Mouse (Mus musculus) myocyte (in vitro differentiated cells): Measurements from ENCODE around the gene Akap12. TPM values are rescaled to one million over a fixed set of nuclear protein-coding genes. Genes with fewer than 3 reads are reported as not detected.

ENCODE experiments used
- H3K27me3 ChIP-seq: one replicate; pipeline ENCODE4 v1.6.1; 2011; ENCODE audit not compliant: control insufficient read depth, insufficient read depth, insufficient read length
- H3K36me3 ChIP-seq: one replicate; pipeline ENCODE4 v1.6.1; 2011; ENCODE audit not compliant: control insufficient read depth, insufficient read depth
- H3K4me2 ChIP-seq: one replicate; pipeline ENCODE4 v1.6.1; 2011; ENCODE audit warnings: low read depth, control low read depth
- H3K4me3 ChIP-seq: one replicate; pipeline ENCODE4 v1.5.1; 2011; ENCODE audit warnings: mild to moderate bottlenecking, control low read depth, moderate library complexity
- H3K79me2 ChIP-seq: one replicate; pipeline ENCODE4 v1.6.1; 2011; ENCODE audit not compliant: control insufficient read depth, insufficient read depth
- H3ac ChIP-seq: one replicate; pipeline ENCODE4 v1.6.1; 2011; ENCODE audit not compliant: control insufficient read depth, insufficient read length
- CEBPB ChIP-seq: IDR thresholded peaks from 2 replicates; pipeline ENCODE4 v1.6.1; 2011; ENCODE audit warnings: mild to moderate bottlenecking, moderate library complexity; ENCODE audit not compliant: poor library complexity, insufficient read depth, severe bottlenecking
- E2F4 ChIP-seq: IDR thresholded peaks from one replicate; pipeline ENCODE4 v1.6.1; 2011; ENCODE audit warnings: mild to moderate bottlenecking, control low read depth, moderate library complexity; ENCODE audit not compliant: insufficient read depth
- MAX ChIP-seq: IDR thresholded peaks from one replicate; pipeline ENCODE4 v1.6.1; 2011; ENCODE audit warnings: low read depth, mild to moderate bottlenecking, control low read depth
- MYOD1 ChIP-seq, 3 experiments: IDR thresholded peaks; one replicate each; pipeline ENCODE4 v1.6.1; 2011; ENCODE audit warnings: control low read depth in 2 of 3, low read depth in 2 of 3, mild to moderate bottlenecking in 2 of 3, moderate library complexity in 1 of 3; ENCODE audit not compliant: insufficient read length in 2 of 3, control insufficient read depth in 1 of 3
- MYOG ChIP-seq, 3 experiments: IDR thresholded peaks; one replicate each; pipeline ENCODE4 v1.6.1; 2011; ENCODE audit warnings: control low read depth in 2 of 3, low read depth in 2 of 3, mild to moderate bottlenecking in 2 of 3; ENCODE audit not compliant: insufficient read length in 2 of 3, control insufficient read depth in 1 of 3, insufficient read depth in 1 of 3
- POLR2A ChIP-seq: IDR thresholded peaks from one replicate; pipeline ENCODE4 v1.6.1; 2011; ENCODE audit warnings: low read depth, mild to moderate bottlenecking, control low read depth, moderate library complexity; ENCODE audit not compliant: insufficient read length
- POLR2AphosphoS2 ChIP-seq: IDR thresholded peaks from one replicate; pipeline ENCODE4 v1.6.1; 2011; ENCODE audit warnings: low read depth, control low read depth; ENCODE audit not compliant: insufficient read length
- REST ChIP-seq: IDR thresholded peaks from one replicate; pipeline ENCODE4 v1.6.1; 2011; ENCODE audit warnings: mild to moderate bottlenecking, control low read depth, moderate library complexity; ENCODE audit not compliant: insufficient read depth, insufficient read length
- SRF ChIP-seq: IDR thresholded peaks from one replicate; pipeline ENCODE4 v1.6.1; 2011; ENCODE audit warnings: low read depth; ENCODE audit not compliant: control insufficient read depth, insufficient read length
- TCF12 ChIP-seq: IDR thresholded peaks from one replicate; pipeline ENCODE4 v1.6.1; 2011; ENCODE audit warnings: mild to moderate bottlenecking, control low read depth; ENCODE audit not compliant: poor library complexity, insufficient read depth, severe bottlenecking
- TCF3 ChIP-seq: IDR thresholded peaks from one replicate; pipeline ENCODE4 v1.6.1; 2011; ENCODE audit warnings: low read depth, control low read depth; ENCODE audit not compliant: insufficient read length
- USF1 ChIP-seq: IDR thresholded peaks from one replicate; pipeline ENCODE4 v1.6.1; 2011; ENCODE audit warnings: low read depth, mild to moderate bottlenecking, control low read depth, moderate library complexity
- polyA plus RNA-seq: library from polyadenylated mRNA; unstranded; fragments of >200 nt; fragmentation: generic; extraction: Trizol; gene quantifications from one replicate; pipeline ENCODE4 v1.2.1, GENCODE M21; 2012; ENCODE audit warnings: missing spikeins

Akap12 gene
- polyA plus RNA-seq, 1 experiment: 0.55 TPM

DNA sequence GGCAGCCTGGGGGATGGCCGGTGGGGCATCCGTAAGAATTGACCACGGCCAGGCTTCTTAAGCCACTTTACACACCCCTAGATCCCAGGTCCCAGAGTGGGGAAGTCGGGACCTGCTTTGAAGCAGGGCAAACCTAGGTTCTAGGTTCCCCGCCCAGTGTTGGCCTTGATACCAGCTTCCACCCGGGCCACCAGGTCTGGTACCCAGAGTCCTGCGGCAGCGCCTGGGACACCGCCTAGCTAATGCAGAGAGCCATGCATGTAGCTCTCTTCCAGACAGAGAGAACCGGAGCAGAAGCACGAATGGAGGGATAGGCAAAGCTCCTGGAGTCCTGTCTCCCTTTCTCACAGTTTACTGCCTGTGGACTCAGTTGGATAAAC lies 741 bp downstream of the Akap12 start:
- no peak overlapping the region for H3ac ChIP-seq
- peak overlapping the region; percentile 57 for H3K4me2 ChIP-seq
- H3K27me3 ChIP-seq: no peaks in the 10 kb centered on the region
- H3K4me3 ChIP-seq: peak overlapping the region; percentile 13
- TF ChIP-seq USF1 (no peak), TCF12 (no peak), MAX (no peak), REST (no peak)
- no peaks in the 10 kb centered on the region for H3K79me2 ChIP-seq
- no peaks in the 10 kb centered on the region for H3K36me3 ChIP-seq

DNA sequence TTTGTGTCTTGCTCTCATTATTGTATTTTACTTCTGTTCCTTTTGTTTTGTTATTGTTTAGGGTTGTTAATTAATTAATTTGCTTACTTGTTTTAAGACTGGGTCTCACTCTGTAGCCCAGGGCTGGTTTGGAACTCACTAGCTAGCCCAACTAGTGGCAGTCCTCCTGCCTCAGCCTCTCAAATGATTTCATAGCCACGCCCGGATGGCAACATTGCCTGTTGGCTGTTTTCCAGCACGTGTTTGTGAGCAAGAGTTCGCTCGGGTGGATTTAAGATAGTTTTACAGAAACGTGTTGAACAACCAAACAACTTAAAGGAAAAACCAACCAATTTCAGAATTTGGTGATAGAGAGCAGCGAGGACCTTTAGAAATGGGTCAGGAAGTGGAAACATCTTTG lies 1.3 kb downstream of the Akap12 start:
- no peaks in the 10 kb centered on the region for H3K36me3 ChIP-seq
- H3K4me2 ChIP-seq: no peak overlapping the region
- TF ChIP-seq CEBPB (no peak), POLR2A (no peak), REST (no peak), MYOD1 (IDR thresholded peaks at IDR 0.05; ENCODE audit: control insufficient read depth in 1 of 3, insufficient read length in 2 of 3, low read depth in 2 of 3) (no peak), POLR2AphosphoS2 (no peak), TCF12 (no peak), SRF (no peak), E2F4 (no peak), MYOG (IDR thresholded peaks at IDR 0.05; ENCODE audit: control insufficient read depth in 1 of 3, insufficient read depth in 1 of 3, insufficient read length in 2 of 3, low read depth in 2 of 3) (no peak), USF1 (no peak), TCF3 (no peak), MAX (no peak)
- no peaks in the 10 kb centered on the region for H3K79me2 ChIP-seq
- no peak overlapping the region for H3K4me3 ChIP-seq
- no peak overlapping the region for H3ac ChIP-seq
- no peaks in the 10 kb centered on the region for H3K27me3 ChIP-seq

DNA sequence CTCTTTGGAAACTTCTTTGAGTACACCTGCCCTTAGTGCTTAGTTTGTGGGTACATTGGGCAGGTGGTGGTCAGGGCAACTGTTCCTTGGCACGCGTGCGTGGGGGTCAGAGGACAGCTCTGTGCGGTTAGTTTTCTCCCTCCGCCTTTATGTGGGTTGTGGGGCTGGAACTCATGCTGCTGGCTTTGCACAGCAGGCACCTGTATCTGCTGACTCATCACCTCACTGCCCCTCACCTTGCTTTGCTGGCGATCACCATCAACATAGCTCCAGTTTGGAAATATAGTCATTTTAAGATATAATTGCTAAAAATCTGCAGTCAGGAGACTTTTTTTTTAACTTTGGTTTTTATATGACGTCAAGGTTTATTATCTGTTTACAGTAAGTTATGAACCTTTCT lies 2.0 kb downstream of the Akap12 start:
- H3K36me3 ChIP-seq: no peaks in the 10 kb centered on the region
- H3ac ChIP-seq: no peak overlapping the region
- no peak overlapping the region for H3K4me3 ChIP-seq
- H3K79me2 ChIP-seq: no peaks in the 10 kb centered on the region
- TF ChIP-seq POLR2A (no peak), TCF3 (no peak), MYOD1 (IDR thresholded peaks at IDR 0.05; ENCODE audit: control insufficient read depth in 1 of 3, insufficient read length in 2 of 3, low read depth in 2 of 3) (no peak), MYOG (IDR thresholded peaks at IDR 0.05; ENCODE audit: control insufficient read depth in 1 of 3, insufficient read depth in 1 of 3, insufficient read length in 2 of 3, low read depth in 2 of 3) (no peak), MAX (no peak), E2F4 (no peak), POLR2AphosphoS2 (no peak), USF1 (no peak), CEBPB (no peak), REST (no peak), TCF12 (no peak), SRF (no peak)
- no peak overlapping the region for H3K4me2 ChIP-seq
- H3K27me3 ChIP-seq: no peaks in the 10 kb centered on the region

DNA sequence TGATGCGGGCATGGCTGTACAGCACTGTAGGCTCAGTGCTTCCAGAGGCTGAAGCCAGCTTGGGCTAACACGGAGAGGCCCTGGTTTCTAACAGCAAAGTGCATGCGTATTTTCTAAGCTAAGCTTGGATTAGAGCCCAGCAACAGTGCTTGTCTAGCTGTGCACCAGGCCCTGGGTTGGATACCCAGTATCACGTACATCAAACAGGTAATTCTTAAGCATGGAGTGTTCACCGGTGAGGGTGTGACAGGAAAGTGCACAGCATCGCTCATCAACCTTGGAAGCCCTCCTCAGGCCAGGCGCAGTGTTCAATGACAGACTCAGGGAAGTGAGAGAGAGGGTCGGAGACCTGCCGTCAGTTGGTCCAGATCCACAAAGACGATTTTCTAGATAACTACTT lies 9.4 kb downstream of the Akap12 start:
- TF ChIP-seq SRF: no peak
- TF ChIP-seq MAX: no peak
- TF ChIP-seq MYOD1 (IDR thresholded peaks at IDR 0.05; ENCODE audit: control insufficient read depth in 1 of 3, insufficient read length in 2 of 3, low read depth in 2 of 3): no peak
- TF ChIP-seq REST: no peak
- TF ChIP-seq E2F4: no peak
- TF ChIP-seq USF1: no peak
- no peak for TF ChIP-seq CEBPB
- H3K36me3 ChIP-seq: no peaks in the 10 kb centered on the region
- no peaks in the 10 kb centered on the region for H3K27me3 ChIP-seq
- H3ac ChIP-seq: no peak overlapping the region
- no peak overlapping the region for H3K4me2 ChIP-seq
- no peak overlapping the region for H3K4me3 ChIP-seq
- H3K79me2 ChIP-seq: no peaks in the 10 kb centered on the region

DNA sequence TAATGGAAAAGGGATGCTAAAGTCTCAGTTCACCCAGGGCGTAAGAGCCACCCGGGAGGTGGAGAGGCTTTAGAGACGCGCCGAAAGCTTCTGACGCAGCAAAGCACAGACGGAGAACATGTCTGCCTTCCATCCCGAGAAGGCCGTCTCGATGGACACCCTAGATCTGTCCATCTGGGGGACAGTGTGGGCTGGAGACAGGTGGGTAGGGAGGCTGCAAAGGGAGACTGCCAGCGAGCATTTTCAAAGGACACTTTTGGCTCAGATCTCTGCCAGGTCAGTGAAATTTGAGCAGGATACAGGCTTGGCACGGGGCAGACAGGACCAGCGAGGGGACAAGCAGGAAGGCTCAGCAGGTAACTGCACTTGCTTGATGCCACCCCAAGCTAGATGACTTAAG lies 9.9 kb downstream of the Akap12 start:
- Histone ChIP-seq H3K27me3 (no peaks in the 10 kb centered on the region), H3K4me3 (no peak overlapping the region), H3K4me2 (no peak overlapping the region), H3K79me2 (no peaks in the 10 kb centered on the region), H3ac (no peak overlapping the region), H3K36me3 (no peaks in the 10 kb centered on the region)
- TF ChIP-seq TCF12 (no peak), REST (no peak), E2F4 (no peak), MYOD1 (IDR thresholded peaks at IDR 0.05; ENCODE audit: control insufficient read depth in 1 of 3, insufficient read length in 2 of 3, low read depth in 2 of 3) (no peak)

DNA sequence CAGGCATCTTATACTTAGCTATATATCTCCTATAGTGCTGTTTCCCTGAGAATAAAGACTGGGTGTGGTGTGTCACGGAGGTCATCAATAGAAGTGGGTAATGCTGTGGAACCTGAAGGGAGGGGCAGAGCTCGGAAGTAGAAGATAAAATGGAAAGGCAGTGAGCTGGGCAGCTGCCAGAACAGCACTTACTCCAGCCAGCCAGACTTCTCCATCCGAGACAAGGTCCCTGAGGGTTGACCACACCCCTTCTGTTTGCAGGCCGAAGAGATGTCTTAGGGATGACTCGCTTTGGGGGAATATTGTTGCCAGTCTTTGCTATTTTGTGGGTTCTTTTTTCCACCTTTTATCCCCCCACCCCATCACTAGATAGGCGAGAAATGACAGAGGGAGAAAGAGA lies 11.9 kb downstream of the Akap12 start:
- TF ChIP-seq MYOD1 (IDR thresholded peaks at IDR 0.05; ENCODE audit: control insufficient read depth in 1 of 3, insufficient read length in 2 of 3, low read depth in 2 of 3) (no peak), POLR2A (no peak), TCF3 (no peak), POLR2AphosphoS2 (no peak), SRF (no peak), MYOG (IDR thresholded peaks at IDR 0.05; ENCODE audit: control insufficient read depth in 1 of 3, insufficient read depth in 1 of 3, insufficient read length in 2 of 3, low read depth in 2 of 3) (no peak), TCF12 (no peak), E2F4 (no peak)
- Histone ChIP-seq H3K27me3 (no peaks in the 10 kb centered on the region), H3K4me2 (peak overlapping the region; percentile 10), H3K4me3 (no peak overlapping the region), H3K79me2 (no peaks in the 10 kb centered on the region), H3ac (no peak overlapping the region), H3K36me3 (no peaks in the 10 kb centered on the region)
